Mouse (Mus musculus) left cerebral cortex, postnatal 4 days (tissue): Measurements from ENCODE around the gene Fam168a. TPM values are rescaled to one million over a fixed set of nuclear protein-coding genes. Genes with fewer than 3 reads are reported as not detected.

Source experiments
- DNase-seq: peaks from one replicate; pipeline ENCODE4 v3.0.0-alpha.2; 2022
- intact Hi-C: fragments of 180-260 bp; cut with DNase I; formaldehyde crosslinking; loops from one replicate; pipeline ENCODE4 v1.15.1; 2025
- total RNA-seq, 2 experiments: library from RNA; stranded (reverse); gene quantifications; 2 replicates each; pipeline ENCODE4 v1.2.3; 2021

Gene Fam168a
- total RNA-seq, 2 experiments from 2014 or later, result 240 to 242 TPM

DNA sequence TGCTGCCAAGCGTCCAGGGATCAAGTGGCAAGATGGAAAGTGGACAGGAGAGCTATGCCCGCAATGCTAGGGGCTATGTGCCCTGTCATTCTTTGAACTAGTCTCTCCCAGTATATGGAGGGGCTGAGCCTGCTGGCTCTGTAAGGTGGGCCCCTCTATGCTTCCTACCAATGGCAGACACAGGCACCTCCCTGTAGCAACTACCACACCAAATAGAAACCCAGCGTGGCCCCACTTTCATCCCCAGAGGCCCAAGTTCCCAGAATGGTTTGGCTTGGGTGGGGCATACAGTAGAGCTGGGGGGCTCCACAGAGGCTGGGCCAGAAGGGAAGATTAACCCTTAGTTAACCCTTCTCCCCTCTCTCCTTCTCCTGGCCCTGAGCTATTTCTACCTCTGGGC, 154.0 kb downstream of the Fam168a start:
- DNase-seq, result no peak
- intact Hi-C loops, result loop anchor here (10.0 kb wide), 1 partner anchor 336 kb away; no protein-coding TSS in a partner anchor

DNA sequence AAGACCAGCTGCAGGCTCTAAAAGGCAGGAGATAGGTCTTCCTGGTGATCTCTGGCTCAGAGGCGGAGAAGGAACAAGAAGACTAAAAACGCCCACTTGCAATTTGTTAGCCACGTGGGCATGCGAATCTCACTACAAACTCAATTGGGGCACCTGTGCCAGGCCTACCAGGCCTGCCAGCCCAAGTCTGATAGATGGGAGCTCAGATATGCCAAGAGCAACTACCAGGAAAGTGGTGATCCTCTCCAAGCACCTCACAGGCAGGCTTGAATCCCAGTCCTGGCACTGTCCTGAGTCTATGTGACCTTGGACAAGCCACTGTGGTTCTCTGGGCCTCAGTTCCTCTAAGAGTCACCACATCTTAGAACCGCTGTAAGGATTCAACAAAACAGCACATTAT, 154.8 kb downstream of the Fam168a start:
- no peak for DNase-seq
- intact Hi-C loops, result loop anchor here (10.0 kb wide), 1 partner anchor 336 kb away; no protein-coding TSS in a partner anchor

GRCm38 (mm10) chr7:100862353-100862752, 155.9 kb downstream of the Fam168a start:
- intact Hi-C loops, result loop anchor here (10.0 kb wide), 1 partner anchor 338 kb away; no protein-coding TSS in a partner anchor
- DNase-seq, result no peak

DNA sequence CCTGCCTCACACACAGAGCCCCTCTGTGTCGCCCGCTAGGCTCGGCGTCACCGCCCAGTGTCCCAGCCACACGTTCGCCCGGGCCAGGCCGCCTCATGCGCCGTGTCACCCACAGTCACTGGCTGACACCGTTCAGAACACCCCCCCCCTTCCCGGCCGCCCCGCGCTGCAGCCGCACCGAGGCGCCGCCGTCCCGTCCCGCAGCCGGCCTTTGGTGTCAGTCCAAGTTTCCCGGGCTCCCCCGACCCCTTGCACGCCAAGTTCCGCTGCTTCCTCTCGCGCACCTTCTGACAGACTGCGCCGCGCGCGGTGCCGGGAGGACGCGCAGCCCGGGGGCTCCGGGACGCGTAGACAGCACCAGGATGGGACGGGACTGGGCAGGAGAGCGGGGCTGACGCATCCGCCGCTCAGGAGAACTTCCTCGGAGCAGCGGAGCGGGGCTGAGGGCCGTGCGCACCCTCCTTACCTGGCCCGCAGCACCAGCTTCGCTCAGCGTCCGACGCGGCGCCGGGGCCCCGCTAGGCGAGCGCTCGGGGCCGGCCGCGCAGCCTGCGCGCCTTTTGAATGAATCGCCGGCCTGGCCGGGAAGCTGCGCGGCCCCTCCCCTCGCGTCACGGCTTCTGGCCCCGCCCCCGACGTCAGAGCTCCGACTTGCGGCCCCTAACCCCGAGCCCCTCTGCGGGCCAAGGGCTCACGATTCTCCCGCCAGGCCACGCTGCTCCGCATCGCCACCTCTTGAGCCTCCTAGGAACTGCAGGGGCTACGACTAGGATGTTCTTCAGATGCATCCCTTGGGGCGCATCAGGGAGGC, 156.6 kb downstream of the Fam168a start, which contains the start of gene Relt:
TSS of gene Relt (minus strand) at position 619 of the 811 bp plus-strand sequence.
- DNase-seq, result peak; percentile 98
- intact Hi-C loops, result loop anchor here (10.0 kb wide), 1 partner anchor 338 kb away; no protein-coding TSS in a partner anchor

GRCm38 (mm10) chr7:100866675-100867074, 160.2 kb downstream of the Fam168a start:
- peak; percentile 70 for DNase-seq
- intact Hi-C loops, result loop anchor here (10.0 kb wide), 1 partner anchor 342 kb away; no protein-coding TSS in a partner anchor

- intact Hi-C loops, result loop anchor here (10.0 kb wide), 1 partner anchor 343 kb away; no protein-coding TSS in a partner anchor
These were observed 161.1 kb downstream of the Fam168a start for GRCm38 (mm10) chr7:100867561-100867960.

GRCm38 (mm10) chr7:100868551-100868950, 162.1 kb downstream of the Fam168a start:
- intact Hi-C loops, result loop anchor here (10.0 kb wide), 1 partner anchor 344 kb away; no protein-coding TSS in a partner anchor
- DNase-seq, result no peak

More at GRCm38 (mm10) chr7:100867561-100867960, 161.1 kb downstream of the Fam168a start:
- no peak for DNase-seq

- intact Hi-C loops, result loop anchor here (10.0 kb wide), 1 partner anchor 345 kb away; no protein-coding TSS in a partner anchor
- no peak for DNase-seq
These were observed 163.6 kb downstream of the Fam168a start for GRCm38 (mm10) chr7:100869877-100870629.

- DNase-seq, result no peak
- intact Hi-C loops, result no loop called here
These were observed 164.9 kb downstream of the Fam168a start for GRCm38 (mm10) chr7:100871355-100871754.

DNA sequence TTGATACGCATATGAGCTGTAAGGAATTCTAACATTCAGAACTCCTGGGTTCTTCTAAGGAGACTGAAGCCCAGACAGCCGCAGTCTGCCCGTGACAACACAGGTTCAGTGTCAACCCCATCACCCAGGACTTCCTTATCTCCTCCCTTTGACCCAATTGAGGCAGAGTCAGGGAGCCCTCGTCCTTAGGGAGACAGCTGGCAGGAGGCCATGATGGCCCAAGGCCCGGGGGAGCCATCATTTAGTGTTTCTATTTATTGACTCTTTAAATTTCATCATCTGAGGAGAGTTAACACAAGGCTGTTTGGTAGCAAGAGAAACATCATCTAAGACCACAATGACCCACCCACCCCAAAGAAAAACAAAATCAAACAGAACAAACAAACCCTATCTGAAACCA, 165.5 kb downstream of the Fam168a start:
- intact Hi-C loops, result no loop called here
- no peak for DNase-seq

DNA sequence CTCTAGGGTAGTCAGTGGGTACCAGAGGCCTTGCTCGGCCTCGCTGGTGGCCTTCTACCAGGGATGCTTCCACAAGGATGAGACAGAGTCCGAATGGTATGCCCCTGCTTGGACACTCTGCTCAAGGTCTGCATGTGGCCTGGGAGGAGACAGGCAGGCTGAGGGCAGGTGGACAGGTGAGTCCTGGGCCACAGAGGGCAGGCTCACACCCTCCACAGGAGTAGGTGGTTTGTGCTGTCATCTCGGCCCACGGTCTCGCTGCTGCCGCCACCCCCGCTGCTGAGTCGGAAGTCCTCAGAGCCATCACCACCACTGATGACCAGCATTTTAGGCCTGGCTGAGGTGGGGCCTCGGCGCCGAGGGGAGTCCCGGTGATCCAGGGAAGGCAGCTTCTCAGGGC, 166.8 kb downstream of the Fam168a start:
- intact Hi-C loops, result no loop called here

GRCm38 (mm10) chr7:100875822-100876221, 169.4 kb downstream of the Fam168a start:
- no peak for DNase-seq
- intact Hi-C loops, result no loop called here

More for the DNA sequence above, 166.8 kb downstream of the Fam168a start:
- DNase-seq, result no peak

DNA sequence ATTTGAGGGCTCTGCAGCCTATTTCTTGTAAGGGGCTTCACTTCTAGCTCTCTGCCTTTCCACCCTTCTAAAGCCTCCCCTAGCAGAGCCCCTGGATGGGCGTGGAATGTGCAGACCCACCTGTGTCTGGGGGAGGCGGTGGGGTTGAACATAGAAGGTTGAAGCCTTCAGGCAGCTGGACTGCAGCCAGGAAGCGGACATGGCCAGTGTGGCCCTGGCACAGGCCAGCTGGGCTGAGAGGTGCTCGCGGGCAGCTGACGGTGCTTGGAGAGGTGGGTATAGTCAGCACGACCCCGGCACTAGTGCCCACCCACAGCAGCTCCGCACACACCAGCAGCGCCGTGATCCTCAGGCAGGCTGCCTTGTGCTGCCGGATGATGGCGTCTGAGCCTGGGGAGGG, 169.9 kb downstream of the Fam168a start:
- intact Hi-C loops, result no loop called here
- no peak for DNase-seq

GRCm38 (mm10) chr7:100876771-100877170, 170.3 kb downstream of the Fam168a start:
- intact Hi-C loops, result no loop called here
- DNase-seq, result no peak

DNA sequence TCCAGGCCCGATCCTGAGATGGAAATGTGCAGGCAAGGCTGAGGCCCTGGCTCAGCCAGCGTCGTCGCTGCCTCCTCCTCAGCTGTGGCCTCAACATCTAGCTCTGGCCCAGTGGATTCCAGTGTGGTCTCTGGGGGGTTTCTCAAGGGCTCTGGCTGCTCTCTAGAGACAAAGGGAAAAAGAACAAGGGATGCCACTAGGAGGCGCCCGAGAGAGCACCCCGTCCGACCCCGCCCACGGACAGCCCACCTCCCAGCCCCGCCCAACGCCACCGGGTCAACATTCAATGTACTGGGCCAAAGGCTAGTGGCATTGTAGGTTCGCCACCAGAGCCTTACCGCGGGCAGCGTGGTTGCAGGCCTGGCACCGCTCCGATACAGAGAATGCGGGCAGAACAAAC, 173.2 kb downstream of the Fam168a start:
- peak; percentile 75 for DNase-seq
- intact Hi-C loops, result no loop called here

DNA sequence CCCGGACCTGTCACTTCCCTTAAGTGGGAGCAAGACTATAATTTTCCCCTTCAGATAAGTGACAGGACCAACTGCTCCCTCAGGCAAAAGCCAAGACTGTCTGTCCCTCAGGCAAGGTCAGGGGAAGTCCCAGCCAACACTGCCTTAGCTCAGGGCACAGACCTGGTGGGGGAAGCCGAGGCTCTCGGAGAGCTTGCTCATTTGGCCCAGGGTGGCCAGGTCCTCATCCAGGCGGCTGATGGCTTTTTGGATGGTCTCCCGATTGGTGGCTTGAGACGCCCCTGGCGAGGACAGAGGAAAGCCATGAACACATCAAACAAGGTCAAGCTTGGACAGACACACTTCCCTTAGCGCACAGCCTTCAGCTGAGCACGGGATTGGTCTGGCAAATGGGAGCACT, 175.1 kb downstream of the Fam168a start:
- DNase-seq, result no peak
- intact Hi-C loops, result no loop called here

DNA sequence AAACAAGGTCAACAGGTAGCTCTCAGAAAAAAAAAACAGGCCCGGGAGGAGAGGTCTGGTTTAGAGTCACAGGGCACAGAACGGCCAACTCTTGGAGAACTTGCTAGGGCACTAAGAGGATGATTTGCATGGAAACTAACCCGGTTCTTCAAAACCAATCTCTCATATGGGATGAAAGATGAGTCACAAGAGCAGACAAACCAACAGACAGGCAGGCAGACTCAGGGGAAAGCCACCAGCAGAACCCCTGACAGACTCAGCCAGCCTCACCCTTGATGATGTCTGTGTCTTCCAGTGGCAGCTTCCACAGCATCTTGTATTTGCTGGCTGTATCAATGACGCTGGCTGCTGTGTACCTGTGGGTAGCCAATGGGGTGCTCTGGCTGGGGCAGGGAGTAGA, 175.5 kb downstream of the Fam168a start:
- intact Hi-C loops, result no loop called here
- DNase-seq, result no peak

GRCm38 (mm10) chr7:100884460-100884859, 178.0 kb downstream of the Fam168a start:
- intact Hi-C loops, result no loop called here
- no peak for DNase-seq

GRCm38 (mm10) chr7:100886535-100886934, 180.1 kb downstream of the Fam168a start:
- intact Hi-C loops, result no loop called here
- peak; percentile 55 for DNase-seq
